Mouse (Mus musculus) MEL (cell line): ENCODE results near the gene H2al2a.

Experiments
- CHD2 ChIP-seq: IDR thresholded peaks from 2 replicates; pipeline ENCODE4 v1.6.1; 2011; ENCODE audit warnings: low read length, improper control_type of control experiment
- CTCF ChIP-seq, 3 experiments: IDR thresholded peaks in 2 of 3; conservative IDR thresholded peaks in 1 of 3; 2 replicates each; pipeline ENCODE4 v1.5.1; 2011 to 2012; ENCODE audit warnings: low read length in 3 of 3, low read depth in 2 of 3, mild to moderate bottlenecking in 2 of 3, improper control_type of control experiment in 1 of 3, inconsistent platforms in 1 of 3, mixed read lengths in 1 of 3, moderate library complexity in 1 of 3; ENCODE audit not compliant: control insufficient read depth in 1 of 3, insufficient read depth in 1 of 3, poor library complexity in 1 of 3, severe bottlenecking in 1 of 3
- EP300 ChIP-seq, 2 experiments: IDR thresholded peaks; 2 replicates each; pipeline ENCODE4 v1.6.1; 2011; ENCODE audit warnings: improper control_type of control experiment in 2 of 2, low read length in 2 of 2, low read depth in 1 of 2, mild to moderate bottlenecking in 1 of 2
- GATA1 ChIP-seq: IDR thresholded peaks from 2 replicates; pipeline ENCODE4 v1.6.1; 2011; ENCODE audit warnings: low read depth, low read length, improper control_type of control experiment
- MYC ChIP-seq: IDR thresholded peaks from 2 replicates; pipeline ENCODE4 v1.6.1; 2011; ENCODE audit warnings: low read depth, mild to moderate bottlenecking, low read length, improper control_type of control experiment, moderate library complexity
- POLR2A ChIP-seq, 2 experiments: IDR thresholded peaks; 2 replicates each; pipeline ENCODE4 v1.6.1; 2011 to 2012; ENCODE audit warnings: low read length in 2 of 2, mild to moderate bottlenecking in 2 of 2, control low read depth in 1 of 2, improper control_type of control experiment in 1 of 2, low read depth in 1 of 2, moderate library complexity in 1 of 2; ENCODE audit not compliant: control insufficient read depth in 1 of 2, insufficient read depth in 1 of 2, poor library complexity in 1 of 2
- SIN3A ChIP-seq: IDR thresholded peaks from 2 replicates; pipeline ENCODE4 v1.6.1; 2012; ENCODE audit warnings: low read length, improper control_type of control experiment, inconsistent platforms
- TAL1 ChIP-seq: IDR thresholded peaks from 2 replicates; pipeline ENCODE4 v1.6.1; 2012; ENCODE audit warnings: mild to moderate bottlenecking, inconsistent platforms, low read length, moderate library complexity, mixed read lengths
- USF1 ChIP-seq: IDR thresholded peaks from 2 replicates; pipeline ENCODE4 v1.6.1; 2014; ENCODE audit warnings: low read depth, mild to moderate bottlenecking, inconsistent platforms, low read length, improper control_type of control experiment, moderate library complexity
- ZKSCAN1 ChIP-seq: IDR thresholded peaks from 2 replicates; pipeline ENCODE4 v1.6.1; 2012; ENCODE audit warnings: low read depth, mild to moderate bottlenecking, inconsistent platforms, low read length, improper control_type of control experiment, moderate library complexity
- ZNF384 ChIP-seq: IDR thresholded peaks from 2 replicates; pipeline ENCODE4 v1.6.1; 2012; ENCODE audit warnings: low read depth, mild to moderate bottlenecking, inconsistent platforms, low read length, improper control_type of control experiment

GRCm38 (mm10) chr2:17971407-17971806, 25.4 kb downstream of the H2al2a start:
- TF ChIP-seq POLR2A (IDR thresholded peaks at IDR 0.05; ENCODE audit: control insufficient read depth in 1 of 2, insufficient read depth in 1 of 2, low read depth in 1 of 2, low read length in 2 of 2, poor library complexity in 1 of 2) (no peak), USF1 (no peak), GATA1 (no peak), ZKSCAN1 (no peak), EP300 (IDR thresholded peaks at IDR 0.05; ENCODE audit: low read depth in 1 of 2, low read length in 2 of 2) (no peak), ZNF384 (no peak), CTCF (IDR thresholded peaks at IDR 0.05 in 2 of 3, conservative IDR thresholded peaks at IDR 0.05 in 1 of 3; ENCODE audit: control insufficient read depth in 1 of 3, insufficient read depth in 1 of 3, low read depth in 2 of 3, low read length in 3 of 3, poor library complexity in 1 of 3, severe bottlenecking in 1 of 3) (no peak), TAL1 (no peak), CHD2 (no peak), SIN3A (no peak), MYC (no peak)
